Mouse (Mus musculus) lung, postnatal 0 days (tissue): ENCODE measurements around the gene Olfr251. TPM values are rescaled to one million over a fixed set of nuclear protein-coding genes. Genes with fewer than 3 reads are reported as not detected.
"Not testable (repeated sequence)": the region's sequence is repeated elsewhere in the genome, so short reads cannot be mapped to it uniquely, and the experiment has no call there.

Experiments
- ATAC-seq: fragments of 200-750 bp; cut with Nextera tagmentation; 2 replicates; pipeline ENCODE4 v1.8.0; 2017; ENCODE audit warnings: moderate library complexity
- DNase-seq: peaks from one replicate; pipeline ENCODE4 v3.0.0-alpha.2; 2016; ENCODE audit warnings: low spot score
- H3K27ac ChIP-seq: fragments of 300-500 bp; sonication (generic); 2 replicates; pipeline ENCODE4 v1.5.1; 2014; ENCODE audit warnings: antibody characterized with exemption, mild to moderate bottlenecking, low read length, mixed read lengths
- H3K27me3 ChIP-seq: fragments of 300-500 bp; sonication (generic); replicated peaks from 2 replicates; pipeline ENCODE4 v1.6.1; 2014; ENCODE audit warnings: low read length, mixed read lengths; ENCODE audit not compliant: insufficient read depth
- H3K36me3 ChIP-seq: fragments of 300-500 bp; sonication (generic); 2 replicates; pipeline ENCODE4 v1.6.1; 2014; ENCODE audit warnings: low read length, mixed read lengths; ENCODE audit not compliant: insufficient read depth
- H3K4me1 ChIP-seq: fragments of 300-500 bp; sonication (generic); 2 replicates; pipeline ENCODE4 v1.6.1; 2014; ENCODE audit warnings: antibody characterized with exemption, low read depth, low read length, mixed read lengths; ENCODE audit not compliant: insufficient read depth
- H3K4me2 ChIP-seq: fragments of 300-500 bp; sonication (generic); replicated peaks from 2 replicates; pipeline ENCODE4 v1.6.1; 2014; ENCODE audit warnings: low read depth, mild to moderate bottlenecking, low read length, moderate library complexity, mixed read lengths
- H3K4me3 ChIP-seq: fragments of 300-500 bp; sonication (generic); 2 replicates; pipeline ENCODE4 v1.5.1; 2014; ENCODE audit warnings: low read depth, low read length
- H3K9ac ChIP-seq: fragments of 300-500 bp; sonication (generic); replicated peaks from 2 replicates; pipeline ENCODE4 v1.6.1; 2014; ENCODE audit warnings: low read depth, mild to moderate bottlenecking
- H3K9me3 ChIP-seq: fragments of 300-500 bp; sonication (generic); 2 replicates; pipeline ENCODE4 v1.6.1; 2016; ENCODE audit warnings: low read length, mixed read lengths
- CTCF ChIP-seq: IDR thresholded peaks from 2 replicates; pipeline ENCODE4 v1.5.1; 2016; ENCODE audit warnings: antibody characterized with exemption, mild to moderate bottlenecking
- EP300 ChIP-seq: IDR thresholded peaks from 2 replicates; pipeline ENCODE4 v1.6.1; 2016; ENCODE audit warnings: antibody characterized with exemption, mild to moderate bottlenecking, control low read depth
- WGBS: fragments of 180-500 bp; shearing (Covaris S2); extraction: QIAGEN DNeasy Blood & Tissue Kit; methylation state at CpG from one replicate; pipeline ENCODE4 v1.1.7; 2014; 5-methylcytosine and 5-hydroxymethylcytosine counted together
- polyA plus RNA-seq: library from polyadenylated mRNA; unstranded; fragments of >200 nt; fragmentation: Nextera tagmentation; extraction: Ambion mirVana; gene quantifications from 2 replicates; pipeline ENCODE4 v1.2.1, GENCODE M21; 2015

Olfr251 gene
- polyA plus RNA-seq = not detected in 2 replicates

- Histone ChIP-seq H3K9me3 (no peaks in the 10 kb centered on the region), H3K27ac (no peak within 1 kb of the TSS), H3K36me3 (no peaks in the 10 kb centered on the region), H3K4me3 (no peak within 1 kb of the TSS), H3K9ac (no peak within 1 kb of the TSS), H3K4me1 (no peaks in the 10 kb centered on the region), H3K27me3 (no peaks in the 10 kb centered on the region), H3K4me2 (no peak within 1 kb of the TSS)
- WGBS = 38% methylated on average over 2 of the region's 2 CpGs
- TF ChIP-seq EP300 = no peak
- no peak for TF ChIP-seq CTCF
- ATAC-seq = no peak
- DNase-seq = no peak
These were observed at the start of gene Olfr251 for GRCm38 (mm10) chr9:38376786-38377185. Gene Olfr251 (plus strand): TSS chr9:38377086.

- no peak for ATAC-seq
- TF ChIP-seq CTCF (no peak), EP300 (no peak)
- DNase-seq = no peak
- Histone ChIP-seq H3K4me3 (no peak within 1 kb of the TSS), H3K4me1 (no peaks in the 10 kb centered on the region), H3K27ac (no peak within 1 kb of the TSS), H3K9ac (no peak within 1 kb of the TSS), H3K4me2 (no peak within 1 kb of the TSS), H3K27me3 (no peaks in the 10 kb centered on the region), H3K9me3 (no peaks in the 10 kb centered on the region), H3K36me3 (no peaks in the 10 kb centered on the region)
- 71% methylated on average over 3 of the region's 3 CpGs for WGBS
These were observed 48.1 kb upstream of the Olfr251 start, which contains the start of gene Olfr25 for GRCm38 (mm10) chr9:38328760-38329159. Gene Olfr25 (plus strand): TSS chr9:38329060.

- 91% methylated on average over 4 of the region's 4 CpGs for WGBS
- TF ChIP-seq CTCF (no peak), EP300 (no peak)
- no peak for ATAC-seq
These were observed 28.8 kb upstream of the Olfr251 start, which contains the start of gene Olfr898 for GRCm38 (mm10) chr9:38348111-38348510. Gene Olfr898 (plus strand): TSS chr9:38348411.

GRCm38 (mm10) chr9:38366596-38366995 lies 10.3 kb upstream of the Olfr251 start, which contains the start of gene Olfr250:
Gene Olfr250 (plus strand): TSS chr9:38366896.
- no peak within 1 kb of the TSS for H3K4me2 ChIP-seq
- no peaks in the 10 kb centered on the region for H3K36me3 ChIP-seq
- no peaks in the 10 kb centered on the region for H3K9me3 ChIP-seq
- no peak within 1 kb of the TSS for H3K4me3 ChIP-seq
- TF ChIP-seq CTCF = no peak
- no peak for TF ChIP-seq EP300
- no peak within 1 kb of the TSS for H3K27ac ChIP-seq
- no peak for ATAC-seq
- DNase-seq = no peak
- no peaks in the 10 kb centered on the region for H3K27me3 ChIP-seq
- H3K9ac ChIP-seq = no peak within 1 kb of the TSS
- WGBS = 86% methylated on average over 2 of the region's 2 CpGs
- H3K4me1 ChIP-seq = no peaks in the 10 kb centered on the region

More at GRCm38 (mm10) chr9:38348111-38348510, 28.8 kb upstream of the Olfr251 start, which contains the start of gene Olfr898:
- Histone ChIP-seq H3K4me3 (no peak within 1 kb of the TSS), H3K4me2 (no peak within 1 kb of the TSS), H3K9ac (no peak within 1 kb of the TSS), H3K4me1 (no peaks in the 10 kb centered on the region), H3K9me3 (no peaks in the 10 kb centered on the region), H3K36me3 (no peaks in the 10 kb centered on the region), H3K27me3 (no peaks in the 10 kb centered on the region), H3K27ac (no peak within 1 kb of the TSS)
- DNase-seq = no peak

GRCm38 (mm10) chr9:38401398-38401797 lies 24.5 kb downstream of the Olfr251 start, which contains the start of gene Olfr147:
Gene Olfr147 (plus strand): TSS chr9:38401698.
- Histone ChIP-seq H3K27me3 (no peaks in the 10 kb centered on the region), H3K36me3 (no peaks in the 10 kb centered on the region), H3K9ac (no peak within 1 kb of the TSS), H3K4me3 (no peak within 1 kb of the TSS), H3K4me2 (no peak within 1 kb of the TSS), H3K9me3 (no peaks in the 10 kb centered on the region), H3K4me1 (no peaks in the 10 kb centered on the region), H3K27ac (no peak within 1 kb of the TSS)
- ATAC-seq (no peak), DNase-seq (no peak)
- TF ChIP-seq CTCF (no peak), EP300 (no peak)
- WGBS = 70% methylated on average over 1 of the region's 1 CpGs

- WGBS = 76% methylated on average over 3 of the region's 3 CpGs
- H3K4me2 ChIP-seq, ATAC-seq, H3K27me3 ChIP-seq, H3K4me1 ChIP-seq, H3K9ac ChIP-seq, H3K4me3 ChIP-seq, DNase-seq, H3K36me3 ChIP-seq, H3K27ac ChIP-seq, H3K9me3 ChIP-seq: not testable (repeated sequence)
These were observed 30.6 kb downstream of the Olfr251 start for GRCm38 (mm10) chr9:38407502-38407901.

GRCm38 (mm10) chr9:38413502-38413901 lies 36.6 kb downstream of the Olfr251 start:
- H3K4me1 ChIP-seq, H3K27ac ChIP-seq, H3K27me3 ChIP-seq, H3K9me3 ChIP-seq, DNase-seq, H3K4me3 ChIP-seq, H3K4me2 ChIP-seq, ATAC-seq, H3K36me3 ChIP-seq, H3K9ac ChIP-seq: not testable (repeated sequence)
- WGBS = 87% methylated on average over 14 of the region's 14 CpGs
